Mouse (Mus musculus): ENCODE results near the gene Rprml.

Rprml gene

GRCm38 (mm10) chr11:103649301-103649982 is at the start of gene Rprml:
Gene Rprml (plus strand): TSS chr11:103649570.
- peak; percentile 90 to 91 for DNase-seq (ENCODE audit: low spot score in 2 of 2)

GRCm38 (mm10) chr11:103606611-103607010 is 42.8 kb upstream of the Rprml start:
- no peak for DNase-seq (ENCODE audit: low spot score in 2 of 2)

GRCm38 (mm10) chr11:103610772-103611171 is 38.6 kb upstream of the Rprml start:
- DNase-seq (ENCODE audit: low spot score in 2 of 2), result no peak

GRCm38 (mm10) chr11:103621040-103621439 is 28.3 kb upstream of the Rprml start, which contains the start of gene Gm884:
Gene Gm884 (minus strand): TSS chr11:103621140.
- no peak for DNase-seq (ENCODE audit: low spot score in 2 of 2)

- DNase-seq (ENCODE audit: low spot score in 2 of 2), result no peak
Measured at GRCm38 (mm10) chr11:103627453-103627852, 21.9 kb upstream of the Rprml start.

- no peak for DNase-seq (ENCODE audit: low spot score in 2 of 2)
Measured at GRCm38 (mm10) chr11:103634806-103635205, 14.6 kb upstream of the Rprml start.

GRCm38 (mm10) chr11:103635481-103635880 is 13.9 kb upstream of the Rprml start:
- no peak for DNase-seq (ENCODE audit: low spot score in 2 of 2)

GRCm38 (mm10) chr11:103636261-103636660 is 13.1 kb upstream of the Rprml start:
- DNase-seq (ENCODE audit: low spot score in 2 of 2), result no peak

- no peak for DNase-seq (ENCODE audit: low spot score in 2 of 2)
Measured at GRCm38 (mm10) chr11:103638790-103639189, 10.6 kb upstream of the Rprml start, which contains the start of gene Lyzl6. Gene Lyzl6 (minus strand): TSS chr11:103638890.

- DNase-seq (ENCODE audit: low spot score in 2 of 2), result no peak
Measured at GRCm38 (mm10) chr11:103639407-103639946, 9.9 kb upstream of the Rprml start.

GRCm38 (mm10) chr11:103643211-103643610 is 6.2 kb upstream of the Rprml start:
- no peak for DNase-seq (ENCODE audit: low spot score in 2 of 2)

- no peak for DNase-seq (ENCODE audit: low spot score in 2 of 2)
Measured at GRCm38 (mm10) chr11:103645731-103646130, 3.6 kb upstream of the Rprml start.

- no peak for DNase-seq (ENCODE audit: low spot score in 2 of 2)
Measured at GRCm38 (mm10) chr11:103646301-103646700, 3.1 kb upstream of the Rprml start.

- no peak for DNase-seq (ENCODE audit: low spot score in 2 of 2)
Measured at GRCm38 (mm10) chr11:103647921-103648620, 1.3 kb upstream of the Rprml start.

GRCm38 (mm10) chr11:103648656-103649055 is 714 bp upstream of the Rprml start:
- DNase-seq (ENCODE audit: low spot score in 2 of 2), result peak in 1 of 2 experiments; percentile 65

- peak in 1 of 2 experiments; percentile 41 for DNase-seq (ENCODE audit: low spot score in 2 of 2)
Measured at GRCm38 (mm10) chr11:103649983-103650493, 668 bp downstream of the Rprml start.

- peak in 1 of 2 experiments; percentile 62 for DNase-seq (ENCODE audit: low spot score in 2 of 2)
Measured at GRCm38 (mm10) chr11:103651426-103651825, 2.1 kb downstream of the Rprml start.

GRCm38 (mm10) chr11:103653359-103653965 is 4.1 kb downstream of the Rprml start:
- DNase-seq (ENCODE audit: low spot score in 2 of 2), result peak; percentile 57 to 72

GRCm38 (mm10) chr11:103656520-103656919 is 7.2 kb downstream of the Rprml start:
- no peak for DNase-seq (ENCODE audit: low spot score in 2 of 2)

GRCm38 (mm10) chr11:103658189-103658588 is 8.8 kb downstream of the Rprml start:
- no peak for DNase-seq (ENCODE audit: low spot score in 2 of 2)

GRCm38 (mm10) chr11:103661863-103662262 is 12.5 kb downstream of the Rprml start:
- peak; percentile 62 to 70 for DNase-seq (ENCODE audit: low spot score in 2 of 2)

GRCm38 (mm10) chr11:103662546-103662945 is 13.2 kb downstream of the Rprml start:
- peak; percentile 83 to 86 for DNase-seq (ENCODE audit: low spot score in 2 of 2)
